Mouse (Mus musculus): ENCODE results near the gene Nfasc. TPM values are rescaled to one million over a fixed set of nuclear protein-coding genes. Genes with fewer than 3 reads are reported as not detected.

Nfasc gene
- polyA plus RNA-seq, 1 experiment from 2014 or later = 1.7 TPM

GRCm38 (mm10) chr1:132727548-132727947, 14.0 kb downstream of the Nfasc start:
- no peaks in the 10 kb centered on the region for H3K9me3 ChIP-seq
- H3K27ac ChIP-seq = no peak overlapping the region

GRCm38 (mm10) chr1:132722362-132722761, 19.2 kb downstream of the Nfasc start:
- H3K4me3 ChIP-seq = no peak overlapping the region
- WGBS = 79% methylated on average over 4 of the region's 4 CpGs
- no peak overlapping the region for H3K27ac ChIP-seq
- H3K9me3 ChIP-seq = no peaks in the 10 kb centered on the region
- H3K4me2 ChIP-seq = no peak overlapping the region
- ATAC-seq (ENCODE audit: insufficient number of reproducible peaks, insufficient read depth, low FRiP score, low TSS enrichment, low read depth) = no peak
- no peaks in the 10 kb centered on the region for H3K4me1 ChIP-seq
- H3K9ac ChIP-seq = no peak overlapping the region
- no peaks in the 10 kb centered on the region for H3K27me3 ChIP-seq
- H3K36me3 ChIP-seq = no peaks in the 10 kb centered on the region

More at GRCm38 (mm10) chr1:132727548-132727947, 14.0 kb downstream of the Nfasc start:
- Histone ChIP-seq H3K4me3 (no peak overlapping the region), H3K27me3 (no peaks in the 10 kb centered on the region), H3K4me2 (no peak overlapping the region), H3K36me3 (no peaks in the 10 kb centered on the region), H3K4me1 (no peaks in the 10 kb centered on the region), H3K9ac (no peak overlapping the region)
- WGBS = 55% methylated on average over 2 of the region's 2 CpGs
- no peak for ATAC-seq (ENCODE audit: insufficient number of reproducible peaks, insufficient read depth, low FRiP score, low TSS enrichment, low read depth)

- H3K9ac ChIP-seq = no peak overlapping the region
- ATAC-seq (ENCODE audit: insufficient number of reproducible peaks, insufficient read depth, low FRiP score, low TSS enrichment, low read depth) = no peak
- no peak overlapping the region for H3K4me3 ChIP-seq
- no peaks in the 10 kb centered on the region for H3K36me3 ChIP-seq
- no peaks in the 10 kb centered on the region for H3K27me3 ChIP-seq
- H3K9me3 ChIP-seq = no peaks in the 10 kb centered on the region
- no peak overlapping the region for H3K27ac ChIP-seq
- no peak overlapping the region for H3K4me2 ChIP-seq
- no peaks in the 10 kb centered on the region for H3K4me1 ChIP-seq
- WGBS = 59% methylated on average over 3 of the region's 3 CpGs
Observed at GRCm38 (mm10) chr1:132721266-132721665, 20.3 kb downstream of the Nfasc start.

- H3K4me2 ChIP-seq = no peak overlapping the region
- no peaks in the 10 kb centered on the region for H3K27me3 ChIP-seq
- no peaks in the 10 kb centered on the region for H3K9me3 ChIP-seq
- H3K4me3 ChIP-seq = no peak overlapping the region
- ATAC-seq (ENCODE audit: insufficient number of reproducible peaks, insufficient read depth, low FRiP score, low TSS enrichment, low read depth) = no peak
- H3K4me1 ChIP-seq = no peaks in the 10 kb centered on the region
- H3K36me3 ChIP-seq = no peaks in the 10 kb centered on the region
- H3K9ac ChIP-seq = no peak overlapping the region
- H3K27ac ChIP-seq = no peak overlapping the region
- WGBS = 74% methylated on average over 5 of the region's 5 CpGs
Observed at GRCm38 (mm10) chr1:132718225-132718624, 23.4 kb downstream of the Nfasc start.

GRCm38 (mm10) chr1:132715044-132715443, 26.6 kb downstream of the Nfasc start:
- H3K27me3 ChIP-seq = no peaks in the 10 kb centered on the region
- H3K4me2 ChIP-seq = no peak overlapping the region
- WGBS = 87% methylated on average over 9 of the region's 9 CpGs
- H3K4me1 ChIP-seq = no peaks in the 10 kb centered on the region
- no peaks in the 10 kb centered on the region for H3K36me3 ChIP-seq
- no peaks in the 10 kb centered on the region for H3K9me3 ChIP-seq
- H3K9ac ChIP-seq = no peak overlapping the region
- H3K27ac ChIP-seq = no peak overlapping the region
- ATAC-seq (ENCODE audit: insufficient number of reproducible peaks, insufficient read depth, low FRiP score, low TSS enrichment, low read depth) = no peak
- H3K4me3 ChIP-seq = no peak overlapping the region

- Histone ChIP-seq H3K9me3 (no peaks in the 10 kb centered on the region), H3K27me3 (peaks cover 4% of the 10 kb centered on the region; the same call in 1 of the 2 replicates), H3K36me3 (no peaks in the 10 kb centered on the region), H3K4me3 (no peak overlapping the region), H3K27ac (no peak overlapping the region), H3K4me2 (no peak overlapping the region), H3K9ac (no peak overlapping the region), H3K4me1 (peaks cover 4% of the 10 kb centered on the region; the same call in 1 of the 2 replicates)
- 60% methylated on average over 5 of the region's 5 CpGs for WGBS
- ATAC-seq (ENCODE audit: insufficient number of reproducible peaks, insufficient read depth, low FRiP score, low TSS enrichment, low read depth) = no peak
Observed at GRCm38 (mm10) chr1:132709419-132709818, 32.2 kb downstream of the Nfasc start.

GRCm38 (mm10) chr1:132707301-132707700, 34.3 kb downstream of the Nfasc start:
- WGBS = 53% methylated on average over 8 of the region's 8 CpGs
- Histone ChIP-seq H3K4me3 (no peak overlapping the region), H3K27me3 (peaks cover 4% of the 10 kb centered on the region; the same call in 1 of the 2 replicates), H3K4me1 (peaks cover 13% of the 10 kb centered on the region; the same call in 1 of the 2 replicates), H3K9me3 (no peaks in the 10 kb centered on the region), H3K4me2 (no peak overlapping the region), H3K36me3 (no peaks in the 10 kb centered on the region), H3K9ac (no peak overlapping the region), H3K27ac (no peak overlapping the region)
- ATAC-seq (ENCODE audit: insufficient number of reproducible peaks, insufficient read depth, low FRiP score, low TSS enrichment, low read depth) = no peak

GRCm38 (mm10) chr1:132703467-132703866, 38.1 kb downstream of the Nfasc start:
- H3K27ac ChIP-seq = no peak overlapping the region
- ATAC-seq (ENCODE audit: insufficient number of reproducible peaks, insufficient read depth, low FRiP score, low TSS enrichment, low read depth) = no peak
- no peaks in the 10 kb centered on the region for H3K36me3 ChIP-seq
- H3K27me3 ChIP-seq = peaks cover 4% of the 10 kb centered on the region; the same call in 1 of the 2 replicates
- 24% methylated on average over 5 of the region's 5 CpGs for WGBS
- H3K9ac ChIP-seq = no peak overlapping the region
- H3K4me1 ChIP-seq = peaks cover 9% of the 10 kb centered on the region; the same call in 1 of the 2 replicates
- peak overlapping the region; percentile 16; the same call in 1 of the 2 replicates for H3K4me2 ChIP-seq
- no peaks in the 10 kb centered on the region for H3K9me3 ChIP-seq
- H3K4me3 ChIP-seq = no peak overlapping the region

GRCm38 (mm10) chr1:132696926-132697325, 44.7 kb downstream of the Nfasc start:
- Histone ChIP-seq H3K27ac (no peak overlapping the region), H3K9me3 (no peaks in the 10 kb centered on the region), H3K4me1 (no peaks in the 10 kb centered on the region), H3K9ac (no peak overlapping the region), H3K27me3 (no peaks in the 10 kb centered on the region), H3K4me2 (no peak overlapping the region), H3K36me3 (no peaks in the 10 kb centered on the region), H3K4me3 (no peak overlapping the region)
- WGBS = 70% methylated on average over 4 of the region's 4 CpGs
- no peak for ATAC-seq (ENCODE audit: insufficient number of reproducible peaks, insufficient read depth, low FRiP score, low TSS enrichment, low read depth)

GRCm38 (mm10) chr1:132696232-132696631, 45.4 kb downstream of the Nfasc start:
- no peak for ATAC-seq (ENCODE audit: insufficient number of reproducible peaks, insufficient read depth, low FRiP score, low TSS enrichment, low read depth)
- H3K27ac ChIP-seq = no peak overlapping the region
- no peaks in the 10 kb centered on the region for H3K27me3 ChIP-seq
- H3K9ac ChIP-seq = no peak overlapping the region
- H3K4me1 ChIP-seq = no peaks in the 10 kb centered on the region
- no peaks in the 10 kb centered on the region for H3K9me3 ChIP-seq
- no peak overlapping the region for H3K4me2 ChIP-seq
- no peaks in the 10 kb centered on the region for H3K36me3 ChIP-seq
- no peak overlapping the region for H3K4me3 ChIP-seq
- 42% methylated on average over 2 of the region's 2 CpGs for WGBS

- no peak overlapping the region for H3K9ac ChIP-seq
- 35% methylated on average over 9 of the region's 9 CpGs for WGBS
- no peaks in the 10 kb centered on the region for H3K36me3 ChIP-seq
- no peaks in the 10 kb centered on the region for H3K4me1 ChIP-seq
- H3K27me3 ChIP-seq = no peaks in the 10 kb centered on the region
- H3K4me2 ChIP-seq = no peak overlapping the region
- H3K27ac ChIP-seq = no peak overlapping the region
- H3K4me3 ChIP-seq = no peak overlapping the region
- no peaks in the 10 kb centered on the region for H3K9me3 ChIP-seq
- ATAC-seq (ENCODE audit: insufficient number of reproducible peaks, insufficient read depth, low FRiP score, low TSS enrichment, low read depth) = no peak
Observed at GRCm38 (mm10) chr1:132694007-132694406, 47.6 kb downstream of the Nfasc start.

- Histone ChIP-seq H3K4me1 (no peaks in the 10 kb centered on the region), H3K4me3 (no peak overlapping the region), H3K9ac (no peak overlapping the region), H3K36me3 (no peaks in the 10 kb centered on the region), H3K4me2 (no peak overlapping the region), H3K27me3 (no peaks in the 10 kb centered on the region; the same call in 1 of the 2 replicates), H3K9me3 (no peaks in the 10 kb centered on the region), H3K27ac (no peak overlapping the region)
- ATAC-seq (ENCODE audit: insufficient number of reproducible peaks, insufficient read depth, low FRiP score, low TSS enrichment, low read depth) = no peak
- 32% methylated on average over 3 of the region's 3 CpGs for WGBS
Observed at GRCm38 (mm10) chr1:132689181-132689580, 52.4 kb downstream of the Nfasc start.
